Mouse (Mus musculus) lung, adult 2 months (tissue): ENCODE measurements at regions not wholly inside any gene's neighbourhood (a gene's known extent, or its start where the extent isn't known, plus 50 kb on each side); places are given as distances from the start of the nearest gene placed in this dataset.

Source experiments
- DNase-seq: peaks from one replicate; pipeline ENCODE4 v3.0.0; 2022
- H3K4me1 ChIP-seq: fragments of 200-500 bp; 2 replicates; pipeline ENCODE4 v1.6.1; 2011; ENCODE audit warnings: low read length; ENCODE audit not compliant: control insufficient read depth, insufficient read depth
- H3K4me3 ChIP-seq: fragments of 200-500 bp; replicated peaks from 2 replicates; pipeline ENCODE3; 2011; ENCODE audit warnings: low read depth, mild to moderate bottlenecking, control low read depth, low read length; ENCODE audit errors: extremely low read depth
- CTCF ChIP-seq: fragments of 200-500 bp; IDR thresholded peaks from 2 replicates; pipeline ENCODE4 v1.5.1; 2011; ENCODE audit warnings: mild to moderate bottlenecking, low read length, control low read depth; ENCODE audit not compliant: insufficient read depth
- POLR2A ChIP-seq: fragments of 200-500 bp; IDR thresholded peaks from 2 replicates; pipeline ENCODE4 v1.6.1; 2011; ENCODE audit warnings: low read depth, mild to moderate bottlenecking, control low read depth, low read length, borderline replicate concordance; ENCODE audit errors: extremely low read depth
- WGBS: fragments of 180-500 bp; shearing (Covaris S2); methylation state at CpG from one replicate; pipeline ENCODE4 v1.1.7; 2018; 5-methylcytosine and 5-hydroxymethylcytosine counted together

GRCm38 (mm10) chr15:44050565-44051274, 3916.6 kb downstream of the 9330182O14Rik start:
- Histone ChIP-seq H3K4me3 (no peak overlapping the region), H3K4me1 (no peaks in the 10 kb centered on the region)
- TF ChIP-seq CTCF (no peak), POLR2A (no peak)
- WGBS = 41% methylated on average over 1 of the region's 1 CpGs
- DNase-seq = no peak

- no peak for TF ChIP-seq CTCF
- TF ChIP-seq POLR2A = no peak
- DNase-seq = no peak
- no peaks in the 10 kb centered on the region for H3K4me1 ChIP-seq
- no peak overlapping the region for H3K4me3 ChIP-seq
- WGBS = 62% methylated on average over 2 of the region's 2 CpGs
These were observed 3930.7 kb downstream of the 9330182O14Rik start for GRCm38 (mm10) chr15:44064855-44065254.

- TF ChIP-seq CTCF (no peak), POLR2A (no peak)
- H3K4me3 ChIP-seq = no peak overlapping the region
- WGBS = 68% methylated on average over 1 of the region's 1 CpGs
- H3K4me1 ChIP-seq = no peaks in the 10 kb centered on the region
- DNase-seq = no peak
These were observed 3949.5 kb downstream of the 9330182O14Rik start for GRCm38 (mm10) chr15:44083680-44084079.

- 53% methylated on average over 2 of the region's 2 CpGs for WGBS
- H3K4me1 ChIP-seq = no peaks in the 10 kb centered on the region
- TF ChIP-seq POLR2A = no peak
- TF ChIP-seq CTCF = no peak
- DNase-seq = no peak
- H3K4me3 ChIP-seq = no peak overlapping the region
These were observed 3978.3 kb downstream of the 9330182O14Rik start for GRCm38 (mm10) chr15:44112328-44112944.

- TF ChIP-seq POLR2A (no peak), CTCF (no peak)
- no peak for DNase-seq
- 71% methylated on average over 1 of the region's 1 CpGs for WGBS
- no peaks in the 10 kb centered on the region for H3K4me1 ChIP-seq
- H3K4me3 ChIP-seq = no peak overlapping the region
These were observed 4000.0 kb downstream of the 9330182O14Rik start for GRCm38 (mm10) chr15:44134213-44134612.
